Mouse (Mus musculus): ENCODE results near the gene Mmachc.

GRCm38 (mm10) chr4:116659474-116659873 lies 48.7 kb downstream of the Mmachc start:
- TF ChIP-seq GATA1 (IDR thresholded peaks at IDR 0.05; ENCODE audit: borderline replicate concordance, low read length) (no peak), FLI1 (IDR thresholded peaks at IDR 0.05; ENCODE audit: low read length) (no peak)

All from megakaryocyte, embryonic 14.5 days (primary cell).